Mouse (Mus musculus) liver, embryonic 13.5 days (tissue): Measurements from ENCODE around the gene Hnrnpab. TPM values are rescaled to one million over a fixed set of nuclear protein-coding genes. Genes with fewer than 3 reads are reported as not detected.

Source experiments
- ATAC-seq: fragments of 200-750 bp; cut with Nextera tagmentation; 2 replicates; pipeline ENCODE4 v1.8.0; 2017; ENCODE audit warnings: low read depth, mild to moderate bottlenecking, moderate number of reproducible peaks, moderate library complexity
- DNase-seq: peaks from one replicate; pipeline ENCODE4 v3.0.0; 2022
- H3K27ac ChIP-seq: fragments of 300-500 bp; sonication (generic); 2 replicates; pipeline ENCODE4 v1.5.1; 2015; ENCODE audit warnings: moderate library complexity, mild to moderate bottlenecking, inconsistent platforms
- H3K27me3 ChIP-seq: fragments of 300-500 bp; sonication (generic); 2 replicates; pipeline ENCODE4 v1.6.1; 2015; ENCODE audit warnings: mild to moderate bottlenecking, inconsistent platforms
- H3K36me3 ChIP-seq: fragments of 300-500 bp; sonication (generic); 2 replicates; pipeline ENCODE4 v1.6.1; 2015; ENCODE audit warnings: mild to moderate bottlenecking, inconsistent platforms
- H3K4me1 ChIP-seq: fragments of 300-500 bp; sonication (generic); replicated peaks from 2 replicates; pipeline ENCODE4 v1.6.1; 2015; ENCODE audit warnings: inconsistent platforms
- H3K4me2 ChIP-seq: fragments of 300-500 bp; sonication (generic); 2 replicates; pipeline ENCODE4 v1.6.1; 2015; ENCODE audit warnings: inconsistent platforms, mild to moderate bottlenecking, moderate library complexity
- H3K4me3 ChIP-seq: fragments of 300-500 bp; sonication (generic); replicated peaks from 2 replicates; pipeline ENCODE4 v1.5.1; 2015; ENCODE audit warnings: mild to moderate bottlenecking, inconsistent platforms
- H3K9ac ChIP-seq: fragments of 300-500 bp; sonication (generic); 2 replicates; pipeline ENCODE4 v1.6.1; 2015; ENCODE audit warnings: mild to moderate bottlenecking, inconsistent platforms
- H3K9me3 ChIP-seq: fragments of 300-500 bp; sonication (generic); replicated peaks from 2 replicates; pipeline ENCODE4 v1.6.1; 2016; ENCODE audit warnings: inconsistent platforms
- WGBS: fragments of 180-500 bp; shearing (Covaris S2); methylation state at CpG from one replicate; pipeline ENCODE4 v1.1.7; 2015; ENCODE audit not compliant: insufficient replicate concordance; 5-methylcytosine and 5-hydroxymethylcytosine counted together
- polyA plus RNA-seq: library from polyadenylated mRNA; unstranded; fragments of >200 nt; fragmentation: Nextera tagmentation; extraction: Ambion mirVana; gene quantifications from 2 replicates; pipeline ENCODE4 v1.2.1, GENCODE M21; 2015

Hnrnpab gene
- polyA plus RNA-seq, 1 experiment from 2014 or later, result 250 TPM

DNA sequence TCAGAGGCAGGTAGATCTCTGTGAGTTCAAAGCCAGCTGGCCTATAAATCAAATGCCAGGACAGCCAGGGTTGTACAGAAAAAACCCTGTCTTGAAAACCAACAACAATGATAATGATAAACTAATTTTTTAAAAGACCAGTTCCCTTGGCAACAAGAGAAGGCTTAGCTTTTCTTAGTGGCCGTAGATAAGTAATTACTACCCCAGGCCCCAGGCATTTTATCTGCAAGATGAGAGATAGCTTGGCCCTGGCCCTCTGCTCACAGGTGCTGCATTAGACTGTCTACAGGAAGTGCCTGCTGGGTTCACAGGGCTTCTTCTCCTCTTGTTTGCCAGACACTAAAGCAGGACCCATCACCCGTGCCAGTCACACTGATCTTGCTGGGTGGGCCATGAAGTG, 51.6 kb downstream of the Hnrnpab start:
- Histone ChIP-seq H3K4me3 (no peak overlapping the region), H3K27me3 (no peaks in the 10 kb centered on the region), H3K27ac (no peak overlapping the region), H3K36me3 (no peaks in the 10 kb centered on the region), H3K4me1 (peaks cover 16% of the 10 kb centered on the region), H3K9me3 (no peaks in the 10 kb centered on the region), H3K4me2 (no peak overlapping the region), H3K9ac (no peak overlapping the region)
- no peak for DNase-seq
- WGBS, result 20% methylated on average over 2 of the region's 2 CpGs
- ATAC-seq, result no peak

DNA sequence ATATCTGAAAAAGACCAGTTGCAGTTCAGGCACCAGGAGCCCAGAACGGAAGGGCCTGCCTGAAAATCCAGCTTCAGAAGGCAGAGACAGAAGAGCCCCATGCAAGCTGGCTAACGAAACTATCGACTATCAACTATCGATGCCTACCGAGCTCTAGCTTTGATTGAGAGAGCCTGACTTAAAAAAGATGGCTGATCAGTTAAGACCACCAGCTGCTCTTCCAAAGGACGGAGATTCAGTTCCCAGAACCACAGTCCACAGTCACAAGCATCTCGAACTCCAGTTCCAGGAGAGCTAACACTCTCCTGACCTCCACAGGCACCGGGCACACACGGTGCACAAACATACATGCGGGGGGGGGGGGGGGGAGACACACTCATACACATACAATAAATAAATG, 52.1 kb downstream of the Hnrnpab start:
- Histone ChIP-seq H3K27ac (no peak overlapping the region), H3K4me2 (no peak overlapping the region), H3K9me3 (no peaks in the 10 kb centered on the region), H3K4me3 (no peak overlapping the region), H3K27me3 (no peaks in the 10 kb centered on the region), H3K9ac (no peak overlapping the region), H3K36me3 (no peaks in the 10 kb centered on the region), H3K4me1 (peaks cover 16% of the 10 kb centered on the region)
- 58% methylated on average over 9 of the region's 10 CpGs for WGBS
- ATAC-seq, result no peak
- DNase-seq, result no peak

DNA sequence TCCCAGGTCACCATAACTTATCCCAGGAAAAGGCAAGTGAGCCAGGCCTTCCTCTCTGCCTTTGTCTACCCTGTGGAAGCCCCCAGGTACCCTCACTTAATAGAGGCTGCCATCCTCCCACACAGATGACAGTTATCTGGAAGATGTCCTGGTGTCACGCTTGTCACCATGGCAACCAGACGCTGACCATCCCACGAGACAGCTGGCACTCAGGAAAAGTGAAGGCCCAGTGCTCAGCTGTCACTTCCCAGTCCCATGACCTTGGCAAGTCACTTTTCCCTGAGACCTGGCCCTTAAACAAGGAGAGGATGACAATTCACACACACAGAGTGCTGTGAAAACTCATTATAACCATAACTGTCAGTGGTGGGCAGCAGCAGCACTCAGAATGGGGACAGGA, 54.6 kb downstream of the Hnrnpab start:
- H3K9me3 ChIP-seq, result no peaks in the 10 kb centered on the region
- H3K36me3 ChIP-seq, result no peaks in the 10 kb centered on the region
- ATAC-seq (no peak), DNase-seq (no peak)
- no peak overlapping the region for H3K9ac ChIP-seq
- no peak overlapping the region for H3K4me3 ChIP-seq
- no peak overlapping the region for H3K4me2 ChIP-seq
- 58% methylated on average over 3 of the region's 3 CpGs for WGBS
- H3K27ac ChIP-seq, result no peak overlapping the region
- H3K4me1 ChIP-seq, result peaks cover 16% of the 10 kb centered on the region
- H3K27me3 ChIP-seq, result no peaks in the 10 kb centered on the region

DNA sequence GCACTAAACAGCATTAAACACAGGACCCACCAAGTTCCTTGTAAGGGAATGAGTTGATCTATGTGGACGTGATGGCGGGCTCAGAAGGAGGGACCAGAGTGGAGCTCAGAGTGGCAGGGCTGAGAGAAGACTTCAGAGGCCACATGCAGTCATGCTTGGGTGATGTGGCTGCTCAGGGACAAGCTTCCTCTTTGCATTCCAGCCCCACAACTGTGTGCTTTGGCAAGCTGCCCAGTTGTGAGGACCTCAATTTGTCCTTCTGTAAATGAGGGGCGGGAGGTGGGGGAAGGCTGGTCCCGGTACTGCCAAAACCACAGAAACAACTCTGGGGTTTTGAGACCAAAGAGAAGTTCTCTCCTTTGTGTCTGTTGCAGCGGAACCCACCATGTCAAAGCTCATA, 55.4 kb downstream of the Hnrnpab start:
- no peaks in the 10 kb centered on the region for H3K36me3 ChIP-seq
- H3K27ac ChIP-seq, result no peak overlapping the region
- peaks cover 16% of the 10 kb centered on the region for H3K4me1 ChIP-seq
- no peak for ATAC-seq
- H3K4me2 ChIP-seq, result no peak overlapping the region
- no peaks in the 10 kb centered on the region for H3K9me3 ChIP-seq
- no peak overlapping the region for H3K9ac ChIP-seq
- H3K4me3 ChIP-seq, result no peak overlapping the region
- no peaks in the 10 kb centered on the region for H3K27me3 ChIP-seq
- DNase-seq, result no peak
- 24% methylated on average over 5 of the region's 5 CpGs for WGBS

Other genes with a start within 250 kb of the Hnrnpab start
- gene Phykpl, start 22.1 kb downstream of the Hnrnpab start, polyA plus RNA-seq, result 14.4 and 15.0 TPM in 2 replicates
- 186 and 203 TPM in 2 replicates for gene Nhp2, start 12.9 kb upstream of the Hnrnpab start, polyA plus RNA-seq
- 24.9 and 25.1 TPM in 2 replicates for gene Rmnd5b, start 29.0 kb upstream of the Hnrnpab start, polyA plus RNA-seq
- 3.1 and 3.2 TPM in 2 replicates for gene N4bp3, start 44.0 kb upstream of the Hnrnpab start, polyA plus RNA-seq
- gene D930048N14Rik, start 44.1 kb upstream of the Hnrnpab start, polyA plus RNA-seq, result 0.29 and 0.49 TPM in 2 replicates
- 45.2 and 50.6 TPM in 2 replicates for gene 0610009B22Rik, start 82.0 kb upstream of the Hnrnpab start, polyA plus RNA-seq
- 5.8 and 8.4 TPM in 2 replicates for gene Sec24a, start 156.8 kb upstream of the Hnrnpab start, polyA plus RNA-seq
- gene Sar1b, start 156.8 kb upstream of the Hnrnpab start, polyA plus RNA-seq, result 90.3 and 101 TPM in 2 replicates